Mouse (Mus musculus) liver, adult 10 weeks (tissue): Measurements from ENCODE around the gene Krt13. TPM values are rescaled to one million over a fixed set of nuclear protein-coding genes. Genes with fewer than 3 reads are reported as not detected.

Experiments used
- polyA plus RNA-seq: library from polyadenylated mRNA; stranded (reverse); fragments of 350-450 nt; fragmentation: Illumina TruSeq; extraction: RNeasy Lipid Tissue Mini Kit (QIAGEN cat#74804); gene quantifications from one replicate; pipeline ENCODE4 v1.2.3, GENCODE M21; 2014; ENCODE audit warnings: low read depth, low replicate concordance

Gene Krt13
- polyA plus RNA-seq: not detected

DNA sequence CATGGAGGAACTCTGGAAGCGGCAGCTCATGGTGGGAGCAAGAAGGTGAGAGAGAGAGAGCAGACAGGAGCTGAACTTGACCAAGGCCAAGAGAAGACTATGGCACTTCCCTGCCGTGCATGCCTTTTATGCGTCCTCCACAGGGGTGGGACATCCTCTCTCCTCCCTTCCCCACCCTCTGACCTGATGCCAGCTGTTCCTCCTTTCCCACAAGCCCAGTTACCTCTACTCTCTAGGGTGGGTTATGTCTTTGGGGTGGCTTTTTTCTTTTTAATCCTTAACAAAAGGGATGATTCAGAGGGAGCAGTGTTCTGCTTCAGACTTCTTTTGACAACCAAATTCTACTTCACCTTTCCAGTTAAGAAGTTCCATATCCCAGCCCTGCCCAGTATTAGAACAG lies at the start of gene Krt13:
TSS of gene Krt13 (minus strand) at position 101 of the 400 bp plus-strand sequence.

DNA sequence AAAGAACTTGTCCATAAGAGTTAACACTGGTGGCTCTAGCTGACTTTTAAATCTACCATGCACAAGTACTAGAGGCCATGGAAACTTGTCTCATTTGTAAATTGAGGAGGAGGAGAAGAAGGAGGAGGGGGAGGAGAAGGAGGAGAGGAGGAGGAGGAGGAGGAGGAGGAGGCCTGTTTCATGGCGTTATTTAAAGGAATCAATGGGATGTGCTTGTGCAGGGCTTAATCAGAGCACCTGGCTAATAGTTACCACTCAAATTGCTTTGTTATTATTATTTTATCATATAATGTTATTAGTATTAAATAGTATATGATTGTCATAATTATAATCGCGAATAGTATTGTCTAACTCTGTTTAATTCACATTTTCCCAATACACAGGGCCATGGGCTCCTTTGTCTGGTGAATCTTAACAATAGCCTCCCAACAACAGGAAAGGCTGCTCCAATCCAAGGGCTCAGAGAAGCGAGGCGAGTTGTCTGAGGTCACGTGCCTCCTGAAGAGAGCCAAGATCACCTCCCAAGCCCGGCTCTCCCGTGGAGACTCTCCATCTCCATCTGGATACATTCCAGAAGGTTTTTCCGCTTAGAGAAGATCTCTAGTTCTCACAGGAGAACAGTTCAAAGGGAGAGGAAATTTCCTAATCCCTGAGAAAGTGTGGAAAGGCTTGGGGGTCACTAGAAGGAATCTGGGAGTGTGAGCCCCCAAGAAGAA lies 27.4 kb upstream of the Krt13 start, which contains the start of gene Krt19:
TSS of gene Krt19 (minus strand) at position 51 of the 716 bp plus-strand sequence.

DNA sequence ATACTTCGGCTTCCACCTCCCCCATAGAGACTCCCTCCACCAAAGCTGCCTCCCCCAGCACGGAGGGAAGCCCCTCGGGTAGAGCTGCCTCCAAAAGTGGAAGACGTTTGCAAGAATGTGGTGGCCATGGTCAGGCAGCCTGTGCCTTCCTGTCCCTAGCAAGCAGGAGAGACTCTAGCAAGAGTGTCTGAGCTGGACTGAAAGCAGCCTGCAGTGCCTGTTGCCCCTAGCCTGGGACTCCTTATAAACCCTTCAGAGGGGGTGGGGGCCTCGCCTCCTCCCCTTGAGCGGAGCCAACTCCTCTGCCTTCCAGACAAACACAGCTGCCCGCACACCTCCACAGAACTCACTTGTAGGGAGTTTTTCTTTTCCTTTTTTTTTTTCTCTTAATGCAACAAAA lies 14.4 kb upstream of the Krt13 start, which contains the start of gene Krt15:
TSS of gene Krt15 (minus strand) at position 198 of the 400 bp plus-strand sequence.

DNA sequence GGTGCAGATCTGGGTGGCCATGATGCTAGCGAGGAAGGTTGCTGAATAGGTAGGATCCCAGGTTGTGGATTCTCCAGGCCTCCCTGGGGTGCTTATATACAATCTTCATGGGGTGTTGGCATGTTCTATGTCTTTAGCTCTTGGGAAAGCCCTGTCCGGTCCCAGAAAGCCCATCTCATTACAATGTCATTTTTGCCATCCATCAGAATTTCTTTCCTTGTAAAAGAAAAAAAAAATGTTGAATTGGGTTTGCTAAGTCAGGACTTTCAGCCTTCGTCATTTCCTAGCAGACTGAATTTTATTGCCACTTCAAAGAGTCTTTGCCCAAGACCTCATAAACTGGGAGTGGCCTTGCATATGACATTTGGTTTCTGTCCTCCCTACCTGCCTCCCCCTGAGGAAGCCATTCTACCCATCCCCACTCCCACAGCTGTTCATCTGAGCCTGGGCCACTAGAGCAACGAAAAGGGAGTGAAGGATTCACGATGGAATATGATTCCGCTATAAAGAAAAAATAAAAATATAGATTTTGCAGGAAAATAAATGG lies 15.7 kb downstream of the Krt13 start, which contains the start of gene Krt36:
TSS of gene Krt36 (minus strand) at position 51 of the 547 bp plus-strand sequence.

DNA sequence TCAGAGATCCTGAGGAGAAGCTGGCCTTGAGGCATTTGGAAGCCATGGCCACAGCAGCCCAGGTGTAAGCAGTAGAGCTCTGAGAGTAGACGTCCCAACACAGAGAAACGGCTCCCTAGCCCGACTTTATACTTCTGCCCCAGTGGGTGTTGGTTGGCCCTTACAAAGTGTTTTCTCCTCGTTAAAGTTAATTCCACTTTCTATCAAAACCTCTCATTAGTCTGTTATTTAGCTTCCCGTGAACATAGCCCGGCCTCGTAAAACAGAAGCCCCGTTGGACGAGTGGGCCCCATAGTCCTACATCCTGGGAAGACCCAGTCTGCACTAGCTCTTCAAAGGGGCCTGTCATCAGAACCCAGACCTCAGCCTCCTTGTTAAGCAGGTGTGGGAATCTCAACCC lies 25.2 kb downstream of the Krt13 start, which contains the start of gene Krt35:
TSS of gene Krt35 (minus strand) at position 101 of the 400 bp plus-strand sequence.

DNA sequence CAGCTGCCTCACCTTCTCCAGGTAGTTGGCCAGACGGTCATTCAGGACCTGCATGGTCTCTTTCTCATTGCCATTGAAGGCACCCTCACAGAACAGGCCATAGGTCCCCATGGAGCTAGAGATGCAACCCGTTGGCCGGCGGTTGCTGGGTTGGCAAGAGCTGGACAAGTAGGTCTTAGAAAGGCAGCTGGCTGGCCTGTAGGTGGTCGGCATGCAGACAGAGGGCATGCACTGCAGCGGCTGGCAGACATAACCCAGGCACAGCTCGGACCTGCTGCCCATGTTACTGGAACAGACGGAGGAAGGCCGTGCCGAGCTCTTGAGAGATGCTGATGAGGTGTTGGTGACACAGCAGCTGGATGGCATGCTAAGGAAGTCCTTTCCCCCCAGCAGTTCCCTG lies 33.5 kb downstream of the Krt13 start, which contains the start of gene Krt32:
TSS of gene Krt32 (minus strand) at position 366 of the 400 bp plus-strand sequence.

Other genes starting within 250 kb of the Krt13 start
- gene Krtap9-1, start 248.2 kb downstream of the Krt13 start, polyA plus RNA-seq: not detected
- gene Gm11567, start 242.4 kb downstream of the Krt13 start, polyA plus RNA-seq: not detected
- not detected for gene Krtap31-1, start 213.6 kb downstream of the Krt13 start, polyA plus RNA-seq
- gene Gm11565, start 206.8 kb downstream of the Krt13 start, polyA plus RNA-seq: not detected
- gene Krtap31-2, start 185.3 kb downstream of the Krt13 start, polyA plus RNA-seq: not detected
- not detected for gene Krtap9-5, start 173.1 kb downstream of the Krt13 start, polyA plus RNA-seq
- not detected for gene Krtap29-1, start 142.5 kb downstream of the Krt13 start, polyA plus RNA-seq
- gene Krtap16-1, start 135.0 kb downstream of the Krt13 start, polyA plus RNA-seq: not detected
- not detected for gene Krtap17-1, start 127.6 kb downstream of the Krt13 start, polyA plus RNA-seq
- gene Krt33a, start 105.4 kb downstream of the Krt13 start, polyA plus RNA-seq: not detected
- not detected for gene Krt33b, start 91.7 kb downstream of the Krt13 start, polyA plus RNA-seq
- not detected for gene Krt34, start 80.0 kb downstream of the Krt13 start, polyA plus RNA-seq
- gene Krt31, start 71.0 kb downstream of the Krt13 start, polyA plus RNA-seq: not detected
- gene Krt32, start 33.3 kb downstream of the Krt13 start, polyA plus RNA-seq: not detected
- not detected for gene Krt35, start 25.3 kb downstream of the Krt13 start, polyA plus RNA-seq
- gene Krt36, start 15.9 kb downstream of the Krt13 start, polyA plus RNA-seq: not detected
- gene Krt15, start 14.4 kb upstream of the Krt13 start, polyA plus RNA-seq: not detected
- gene Krt19, start 27.1 kb upstream of the Krt13 start, polyA plus RNA-seq: not detected
- gene Krt9, start 71.7 kb upstream of the Krt13 start, polyA plus RNA-seq: not detected
- gene Krt14, start 86.0 kb upstream of the Krt13 start, polyA plus RNA-seq: not detected
- not detected for gene Krt16, start 127.3 kb upstream of the Krt13 start, polyA plus RNA-seq
- not detected for gene Krt17, start 139.5 kb upstream of the Krt13 start, polyA plus RNA-seq
- not detected for gene Krt42, start 148.3 kb upstream of the Krt13 start, polyA plus RNA-seq
- gene Eif1, start 198.3 kb upstream of the Krt13 start, polyA plus RNA-seq: 1,293 TPM
- gene Gast, start 212.8 kb upstream of the Krt13 start, polyA plus RNA-seq: not detected
- gene Hap1, start 234.6 kb upstream of the Krt13 start, polyA plus RNA-seq: 0.45 TPM